Mouse (Mus musculus) E14TG2a.4 (cell line): ENCODE results near the gene Tmem247.
A peak's percentile ranks its signal among the peaks of the same experiment; 100 is the strongest.

Experiments used
- H3K27me3 ChIP-seq: 2 replicates; pipeline ENCODE4 v1.6.1; 2014; ENCODE audit warnings: low read length, control low read depth; ENCODE audit not compliant: insufficient read depth
- H3K36me3 ChIP-seq: 2 replicates; pipeline ENCODE4 v1.6.1; 2014; ENCODE audit warnings: low read length, control low read depth; ENCODE audit not compliant: insufficient read depth
- H3K4me1 ChIP-seq: replicated peaks from 2 replicates; pipeline ENCODE4 v1.6.1; 2014; ENCODE audit warnings: low read depth, low read length, control low read depth
- H3K4me3 ChIP-seq: replicated peaks from 2 replicates; pipeline ENCODE4 v1.5.1; 2014; ENCODE audit warnings: mild to moderate bottlenecking, low read length
- H3K9me3 ChIP-seq: 2 replicates; pipeline ENCODE4 v1.6.1; 2014; ENCODE audit warnings: low read length, control low read depth
- CTCF ChIP-seq: conservative IDR thresholded peaks from 2 replicates; pipeline ENCODE4 v1.5.1; 2014; ENCODE audit warnings: low read length
- NANOG ChIP-seq: IDR thresholded peaks from 2 replicates; pipeline ENCODE4 v1.6.1; 2014; ENCODE audit warnings: borderline replicate concordance, low read length, mixed read lengths
- POU5F1 ChIP-seq: IDR thresholded peaks from 2 replicates; pipeline ENCODE4 v1.6.1; 2014; ENCODE audit warnings: low read length, borderline replicate concordance

Tmem247 gene

GRCm38 (mm10) chr17:86943158-86943557 is 26.0 kb downstream of the Tmem247 start:
- peaks cover 44% of the 10 kb centered on the region for H3K4me1 ChIP-seq
- H3K27me3 ChIP-seq, result peaks cover 25% of the 10 kb centered on the region
- H3K4me3 ChIP-seq, result no peak overlapping the region
- H3K9me3 ChIP-seq, result no peaks in the 10 kb centered on the region
- TF ChIP-seq POU5F1 (no peak), NANOG (no peak), CTCF (no peak)
- H3K36me3 ChIP-seq, result no peaks in the 10 kb centered on the region

GRCm38 (mm10) chr17:86946078-86946477 is 28.9 kb downstream of the Tmem247 start:
- no peaks in the 10 kb centered on the region for H3K9me3 ChIP-seq
- TF ChIP-seq NANOG (no peak), POU5F1 (no peak), CTCF (no peak)
- peaks cover 36% of the 10 kb centered on the region for H3K4me1 ChIP-seq
- no peaks in the 10 kb centered on the region for H3K36me3 ChIP-seq
- H3K27me3 ChIP-seq, result peaks cover 29% of the 10 kb centered on the region
- no peak overlapping the region for H3K4me3 ChIP-seq

DNA sequence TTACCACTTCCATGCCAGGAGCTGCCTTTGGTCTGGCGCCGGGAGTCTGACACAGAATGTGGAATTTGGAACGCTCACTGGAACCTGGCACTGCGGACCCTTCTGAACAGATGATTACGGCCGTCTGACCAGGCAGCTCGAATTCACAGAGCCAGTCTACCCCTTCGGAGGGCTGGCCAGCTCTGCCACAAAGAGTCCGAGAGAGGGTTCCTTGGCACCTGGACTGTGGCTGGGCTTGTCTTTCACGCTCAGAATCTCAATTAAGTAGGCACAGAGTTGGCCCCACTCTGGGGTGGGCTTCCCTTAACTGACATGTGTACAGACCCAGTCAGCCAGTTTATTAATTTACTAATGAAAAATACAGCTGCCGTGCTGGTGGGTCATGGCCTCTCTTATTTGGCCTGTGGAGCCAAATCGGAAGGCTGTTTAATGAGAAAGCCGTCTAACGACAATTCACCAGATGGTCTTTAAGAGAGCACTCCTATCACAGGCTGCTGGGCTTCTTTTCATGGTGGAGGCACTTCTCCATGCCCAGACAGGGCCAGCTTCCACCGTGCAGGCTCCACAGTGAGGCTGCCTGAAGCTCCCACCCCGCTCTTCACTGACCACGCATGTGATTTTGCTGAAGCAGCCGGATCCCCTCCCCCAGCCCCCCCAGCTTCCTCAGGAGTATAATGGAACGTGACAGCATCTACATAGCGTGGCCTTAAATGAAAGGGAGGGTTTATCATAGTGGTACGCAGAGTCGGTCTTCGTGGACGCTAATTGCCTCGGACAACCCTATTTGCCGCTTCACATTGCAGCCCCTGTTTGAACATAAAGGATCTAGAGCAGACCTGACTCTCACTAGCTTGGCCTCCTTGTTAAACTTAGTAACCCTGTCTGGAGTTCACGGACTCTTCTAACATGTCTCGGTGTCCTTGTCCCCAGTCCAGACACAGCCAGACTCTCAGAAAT is 31.0 kb downstream of the Tmem247 start, which contains the start of gene Atp6v1e2:
Atp6v1e2 (minus strand) TSS at position 58 of the 957 bp plus-strand sequence.
- H3K4me1 ChIP-seq, result peaks cover 23% of the 10 kb centered on the region
- no peak within 1 kb of the TSS for H3K4me3 ChIP-seq
- peaks cover 28% of the 10 kb centered on the region for H3K27me3 ChIP-seq
- no peaks in the 10 kb centered on the region for H3K36me3 ChIP-seq
- H3K9me3 ChIP-seq, result no peaks in the 10 kb centered on the region
- TF ChIP-seq NANOG (no peak), POU5F1 (no peak), CTCF (no peak)

- Histone ChIP-seq H3K4me1 (peaks cover 16% of the 10 kb centered on the region), H3K9me3 (peaks cover 2% of the 10 kb centered on the region; the same call in 1 of the 2 replicates), H3K36me3 (no peaks in the 10 kb centered on the region), H3K27me3 (peaks cover 28% of the 10 kb centered on the region), H3K4me3 (no peak overlapping the region)
- no peak for TF ChIP-seq NANOG
- no peak for TF ChIP-seq CTCF
- no peak for TF ChIP-seq POU5F1
Measured at GRCm38 (mm10) chr17:86948801-86949200, 31.7 kb downstream of the Tmem247 start.

DNA sequence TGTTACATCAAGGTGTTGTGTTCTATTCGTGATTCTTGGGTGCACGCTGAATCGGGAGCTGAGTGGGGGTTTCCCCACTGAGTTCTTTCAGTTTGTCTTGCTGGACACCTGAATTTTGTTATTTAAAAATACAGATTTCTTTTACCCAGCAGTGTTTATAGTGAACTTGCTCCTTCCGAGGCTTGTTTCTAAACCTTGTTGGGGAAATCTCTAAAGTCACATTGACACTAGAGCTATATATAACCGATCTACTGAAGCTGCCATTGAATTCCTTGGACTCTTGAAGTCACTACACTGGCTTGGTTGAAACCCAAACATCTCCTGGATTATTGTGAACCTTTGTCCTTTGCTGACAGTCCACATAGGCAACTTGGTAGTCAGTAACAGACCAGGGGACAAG is 40.1 kb downstream of the Tmem247 start:
- Histone ChIP-seq H3K4me3 (no peak overlapping the region), H3K9me3 (peaks cover 13% of the 10 kb centered on the region), H3K4me1 (peaks cover 5% of the 10 kb centered on the region), H3K27me3 (peaks cover 28% of the 10 kb centered on the region), H3K36me3 (no peaks in the 10 kb centered on the region)
- TF ChIP-seq CTCF, result no peak
- no peak for TF ChIP-seq POU5F1
- no peak for TF ChIP-seq NANOG

- no peak for TF ChIP-seq CTCF
- TF ChIP-seq NANOG, result no peak
- no peak for TF ChIP-seq POU5F1
- Histone ChIP-seq H3K9me3 (peaks cover 13% of the 10 kb centered on the region), H3K4me1 (peaks cover 6% of the 10 kb centered on the region)
Measured at GRCm38 (mm10) chr17:86957968-86958367, 40.8 kb downstream of the Tmem247 start.

GRCm38 (mm10) chr17:86961301-86961841 is 44.2 kb downstream of the Tmem247 start:
- no peak overlapping the region for H3K4me3 ChIP-seq
- H3K4me1 ChIP-seq, result peaks cover 24% of the 10 kb centered on the region
- TF ChIP-seq NANOG (no peak), CTCF (no peak), POU5F1 (no peak)
- no peaks in the 10 kb centered on the region for H3K36me3 ChIP-seq
- H3K27me3 ChIP-seq, result peaks cover 26% of the 10 kb centered on the region
- no peaks in the 10 kb centered on the region for H3K9me3 ChIP-seq

More at GRCm38 (mm10) chr17:86957968-86958367, 40.8 kb downstream of the Tmem247 start:
- no peak overlapping the region for H3K4me3 ChIP-seq
- no peaks in the 10 kb centered on the region for H3K36me3 ChIP-seq
- peaks cover 26% of the 10 kb centered on the region for H3K27me3 ChIP-seq

DNA sequence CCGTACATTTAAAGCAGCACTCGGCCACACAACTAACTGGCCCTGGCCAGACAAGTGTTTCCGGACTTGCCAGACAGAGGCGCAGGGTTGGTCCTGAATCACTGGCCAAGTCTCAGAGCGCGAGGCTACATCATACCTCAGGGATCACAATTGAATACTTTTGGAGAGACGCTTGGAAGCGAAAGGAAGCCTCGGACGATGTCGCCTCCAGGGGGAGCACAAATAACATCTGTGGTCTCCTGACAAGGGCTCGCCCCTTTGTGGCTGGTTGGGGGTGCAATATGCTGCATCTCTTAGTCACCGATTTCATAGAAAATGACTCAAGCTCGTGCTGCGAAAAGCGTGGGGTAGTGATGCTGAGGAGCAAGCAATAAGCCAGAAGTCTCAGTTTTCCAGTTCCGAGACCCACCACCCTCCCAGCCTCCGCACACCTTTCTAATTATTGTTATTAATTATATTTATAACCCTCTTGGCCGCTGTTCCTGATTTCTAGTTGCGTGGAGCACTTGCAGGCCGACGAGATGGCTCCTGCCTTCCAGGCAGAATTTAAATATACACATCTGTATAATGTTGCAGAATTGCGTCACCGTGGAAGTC is 45.2 kb downstream of the Tmem247 start:
- TF ChIP-seq CTCF (peak; percentile 42), POU5F1 (no peak)
- Histone ChIP-seq H3K27me3 (peaks cover 26% of the 10 kb centered on the region), H3K4me3 (peak overlapping the region; percentile 84), H3K4me1 (peaks cover 26% of the 10 kb centered on the region), H3K9me3 (no peaks in the 10 kb centered on the region), H3K36me3 (peaks cover 2% of the 10 kb centered on the region; the same call in 1 of the 2 replicates)
